14 mouse cellular contexts compared by ENCODE assay signal in genomic region chr16:11889741-11890140, GRCm38 (mm10).
"Had no signal": no experiment of that assay in that cellular context is flagged by ENCODE, and none has a peak within 500 bp of the region (broad histone marks: within the 10 kb centered on the region; RNA-seq: fewer than 3 reads in every experiment).

No protein-coding gene starts in this region.

- ATAC-seq: intestine, postnatal 0 days; liver, embryonic 12.5 days had no signal

- H3K27ac ChIP-seq: kidney, postnatal 0 days; limb, embryonic 12.5 days; limb, embryonic 15.5 days; liver, embryonic 12.5 days; liver, embryonic 15.5 days; lung, embryonic 15.5 days had no signal

- H3K9ac ChIP-seq: limb, embryonic 12.5 days; limb, embryonic 15.5 days; liver, embryonic 12.5 days; liver, embryonic 15.5 days; lung, embryonic 15.5 days had no signal

- H3K9me3 ChIP-seq: limb, embryonic 12.5 days; limb, embryonic 15.5 days; liver, embryonic 12.5 days; liver, embryonic 15.5 days; lung, embryonic 15.5 days; megakaryocyte, embryonic 14.5 days had no signal

- H3K4me2 ChIP-seq: limb, embryonic 12.5 days; limb, embryonic 15.5 days; liver, embryonic 12.5 days; liver, embryonic 15.5 days; lung, embryonic 15.5 days; midbrain, embryonic 11.5 days had no signal

- DNase-seq: kidney, postnatal 36 days; left cerebral cortex, postnatal 4 days; midbrain, embryonic 14.5 days; thymus, adult 18-20 months; thymus, postnatal 36 days had no signal

- H3K4me1 ChIP-seq: limb, embryonic 12.5 days; limb, embryonic 15.5 days; liver, embryonic 12.5 days; liver, embryonic 15.5 days had no signal

- H3K27me3 ChIP-seq: limb, embryonic 12.5 days; limb, embryonic 15.5 days; liver, embryonic 12.5 days; liver, embryonic 15.5 days; lung, embryonic 15.5 days; megakaryocyte, embryonic 14.5 days had no signal

- H3K4me3 ChIP-seq: limb, embryonic 12.5 days; limb, embryonic 15.5 days; liver, embryonic 12.5 days; liver, embryonic 15.5 days; lung, embryonic 15.5 days; megakaryocyte, embryonic 14.5 days had no signal
